Mouse (Mus musculus) ES-E14 (cell line): Measurements from ENCODE around the gene Idh3a.

Source experiments
- CHD2 ChIP-seq: IDR thresholded peaks from 2 replicates; pipeline ENCODE4 v1.6.1; 2014; ENCODE audit warnings: mild to moderate bottlenecking, low read depth, low read length, inconsistent platforms
- HCFC1 ChIP-seq: IDR thresholded peaks from 2 replicates; pipeline ENCODE4 v1.6.1; 2012; ENCODE audit warnings: low read length, inconsistent platforms, borderline replicate concordance; ENCODE audit not compliant: insufficient read depth
- MAFK ChIP-seq: IDR thresholded peaks from 2 replicates; pipeline ENCODE4 v1.6.1; 2014; ENCODE audit warnings: mild to moderate bottlenecking, low read depth, low read length, inconsistent platforms; ENCODE audit not compliant: insufficient read depth
- ZC3H11A ChIP-seq: IDR thresholded peaks from 2 replicates; pipeline ENCODE4 v1.6.1; 2012; ENCODE audit warnings: low read depth, mild to moderate bottlenecking, inconsistent platforms, low read length, borderline replicate concordance

- TF ChIP-seq HCFC1, result no peak
- no peak for TF ChIP-seq ZC3H11A
- TF ChIP-seq CHD2, result no peak
- no peak for TF ChIP-seq MAFK
Observed at GRCm38 (mm10) chr9:54586199-54587061, at the start of gene Idh3a.
